Mouse (Mus musculus): ENCODE results near the gene Fam161a.

Fam161a gene

GRCm38 (mm10) chr11:23007481-23008180 is at the start of gene Fam161a:
Gene Fam161a, plus strand, starts transcription at chr11:23007531.
- peak; percentile 54 to 70 for DNase-seq (ENCODE audit: low spot score in 2 of 2)

DNA sequence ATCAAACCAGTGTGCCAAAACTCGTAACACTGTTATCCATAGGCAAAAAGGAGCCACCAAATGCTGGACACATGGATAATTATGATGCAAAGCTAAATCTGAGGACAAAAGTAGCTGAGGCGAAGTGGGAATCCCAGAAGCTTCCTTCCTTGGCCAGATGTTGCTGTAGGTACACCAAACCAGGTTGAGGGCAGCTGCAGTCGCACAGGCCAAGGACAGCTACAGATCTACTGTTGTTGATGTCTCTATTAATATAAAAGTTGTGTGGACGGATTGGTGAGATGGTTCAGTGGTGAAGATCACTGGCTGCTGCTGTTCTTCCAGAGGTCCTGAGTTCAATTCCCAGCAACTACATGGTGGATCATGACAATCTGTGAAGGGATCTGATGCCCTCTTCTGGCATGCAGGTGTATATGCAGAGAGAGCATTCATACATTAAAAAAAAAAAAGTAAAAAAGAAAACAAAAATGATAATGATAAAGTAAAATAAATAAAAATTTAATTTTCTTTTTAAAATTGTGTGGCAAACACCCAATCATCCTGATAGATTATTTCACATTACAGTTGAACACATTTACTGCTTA is 49.4 kb upstream of the Fam161a start:
- no peak for DNase-seq (ENCODE audit: low spot score in 2 of 2)

DNA sequence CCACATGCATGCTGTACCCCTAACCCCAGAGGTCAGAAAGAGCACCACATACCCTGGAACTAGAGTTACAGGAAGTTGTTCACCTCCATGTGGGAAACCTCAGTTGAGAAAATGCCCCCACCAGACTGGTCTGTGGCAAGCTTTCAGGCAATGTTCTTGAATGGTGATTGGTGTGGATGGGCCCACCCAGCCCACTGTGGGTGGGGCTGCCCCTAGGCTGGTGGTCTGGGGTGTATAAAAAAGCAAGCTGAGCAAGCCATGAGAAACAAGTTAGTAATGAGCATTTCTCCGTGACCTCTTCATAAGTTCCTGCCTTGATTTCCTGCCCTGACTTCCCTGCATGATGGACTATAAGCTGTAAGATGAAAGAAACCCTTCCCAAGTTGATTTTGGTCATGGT is 45.2 kb upstream of the Fam161a start:
- DNase-seq (ENCODE audit: low spot score in 2 of 2), result no peak

DNA sequence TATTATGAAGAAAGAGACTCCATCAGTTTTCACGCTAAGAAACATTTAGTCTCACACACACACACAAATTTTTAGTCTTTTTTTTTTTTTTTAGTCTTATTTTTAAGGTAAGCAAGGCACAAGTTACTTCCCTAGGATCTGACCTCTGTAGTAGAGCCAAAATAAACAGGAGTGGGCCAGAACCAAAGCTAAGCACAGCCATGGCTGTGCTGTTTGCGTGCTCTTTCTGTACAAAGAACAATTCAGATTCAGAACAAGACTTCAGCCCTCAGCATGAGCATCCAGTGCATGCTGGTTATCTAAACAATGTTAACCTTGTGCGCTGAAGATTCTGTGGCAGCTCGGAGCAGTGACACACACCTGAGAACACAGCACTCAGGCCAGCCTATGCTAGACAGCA is 42.9 kb upstream of the Fam161a start:
- DNase-seq (ENCODE audit: low spot score in 2 of 2), result no peak

DNA sequence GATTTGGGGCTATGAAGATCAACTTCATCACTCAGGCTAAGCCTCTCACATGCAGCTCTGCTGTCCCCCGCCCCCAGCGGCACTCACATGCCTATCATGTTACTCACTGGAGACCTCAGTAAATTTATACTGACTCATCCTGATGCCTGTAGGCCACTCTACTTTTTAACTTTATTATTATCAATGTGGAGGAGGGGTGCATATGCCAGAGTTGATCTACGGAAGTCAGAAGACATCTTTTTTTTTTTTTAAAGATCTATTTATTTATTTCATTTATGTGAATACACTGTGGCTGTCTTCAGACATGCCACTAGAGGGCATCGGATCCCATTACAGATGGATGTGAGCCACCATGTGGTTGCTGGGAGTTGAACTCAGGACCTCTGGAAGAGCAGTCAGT is 41.8 kb upstream of the Fam161a start:
- DNase-seq (ENCODE audit: low spot score in 2 of 2), result no peak

GRCm38 (mm10) chr11:22969486-22969885 is 37.8 kb upstream of the Fam161a start:
- no peak for DNase-seq (ENCODE audit: low spot score in 2 of 2)

DNA sequence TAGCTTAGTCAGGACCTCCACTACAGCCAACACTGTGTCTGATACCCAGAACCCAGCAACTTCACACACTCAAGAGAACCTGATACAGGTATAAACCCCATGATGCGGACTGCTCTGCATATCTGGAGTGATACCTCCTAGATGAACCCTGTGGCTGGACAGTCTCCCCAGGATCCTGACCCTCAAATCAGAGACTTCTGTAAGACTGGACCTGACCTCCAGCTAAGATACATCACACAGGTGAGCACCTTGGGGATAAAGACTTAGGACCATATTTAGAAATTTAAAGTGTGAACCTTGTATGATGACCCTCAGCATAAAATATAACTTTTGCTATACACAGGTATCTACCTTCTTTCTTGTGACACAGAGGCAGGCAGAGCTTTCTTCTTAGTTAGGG is 36.8 kb upstream of the Fam161a start:
- no peak for DNase-seq (ENCODE audit: low spot score in 2 of 2)

- peak; percentile 40 to 65 for DNase-seq (ENCODE audit: low spot score in 2 of 2)
These were observed 35.3 kb upstream of the Fam161a start, which contains the start of gene Zrsr1 for GRCm38 (mm10) chr11:22971835-22972709. Gene Zrsr1, plus strand, starts transcription at chr11:22972005.

GRCm38 (mm10) chr11:22972746-22973526 is 34.4 kb upstream of the Fam161a start:
- DNase-seq (ENCODE audit: low spot score in 2 of 2), result peak; percentile 72 to 77

- DNase-seq (ENCODE audit: low spot score in 2 of 2), result no peak
These were observed 33.7 kb upstream of the Fam161a start for GRCm38 (mm10) chr11:22973599-22973998.

GRCm38 (mm10) chr11:22978215-22978614 is 29.1 kb upstream of the Fam161a start:
- DNase-seq (ENCODE audit: low spot score in 2 of 2), result no peak

DNA sequence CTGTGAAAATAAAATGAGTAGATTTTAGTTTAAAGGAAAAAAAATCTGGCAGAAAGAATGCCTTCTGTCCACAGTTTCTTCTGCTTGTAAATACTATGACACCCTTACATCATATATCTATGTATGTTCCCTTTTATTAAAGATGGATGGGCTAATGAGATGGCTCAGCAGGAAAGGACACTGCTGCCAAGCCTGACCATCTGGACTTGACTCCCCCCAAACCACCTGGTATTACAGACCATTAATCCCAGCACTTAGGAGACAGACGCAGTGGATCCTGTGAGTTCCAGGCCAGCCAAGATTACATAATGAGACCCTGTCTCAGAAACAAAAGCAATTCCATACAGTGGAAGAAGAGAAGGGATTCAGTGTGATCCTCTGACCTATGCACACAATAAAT is 28.6 kb upstream of the Fam161a start:
- no peak for DNase-seq (ENCODE audit: low spot score in 2 of 2)

DNA sequence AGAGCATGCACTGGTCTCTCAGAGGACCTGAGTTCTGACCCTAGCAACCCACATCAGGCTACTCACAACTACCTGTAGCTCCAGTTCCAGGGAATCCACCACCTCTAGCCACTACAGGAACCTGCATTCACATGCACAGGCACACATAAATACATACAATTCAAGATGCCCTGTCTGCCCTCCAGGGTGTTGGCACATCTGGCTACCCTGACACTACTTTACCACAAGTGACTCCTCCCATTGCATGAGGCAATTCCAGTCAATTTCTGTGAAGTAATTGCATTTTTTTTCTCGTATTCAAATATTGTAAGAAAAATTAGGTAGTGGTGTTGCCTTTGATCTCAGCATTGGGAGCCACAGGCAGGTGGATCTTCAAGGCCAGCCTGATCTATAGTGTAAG is 28.1 kb upstream of the Fam161a start:
- DNase-seq (ENCODE audit: low spot score in 2 of 2), result no peak

GRCm38 (mm10) chr11:22981041-22981440 is 26.3 kb upstream of the Fam161a start:
- no peak for DNase-seq (ENCODE audit: low spot score in 2 of 2)

DNA sequence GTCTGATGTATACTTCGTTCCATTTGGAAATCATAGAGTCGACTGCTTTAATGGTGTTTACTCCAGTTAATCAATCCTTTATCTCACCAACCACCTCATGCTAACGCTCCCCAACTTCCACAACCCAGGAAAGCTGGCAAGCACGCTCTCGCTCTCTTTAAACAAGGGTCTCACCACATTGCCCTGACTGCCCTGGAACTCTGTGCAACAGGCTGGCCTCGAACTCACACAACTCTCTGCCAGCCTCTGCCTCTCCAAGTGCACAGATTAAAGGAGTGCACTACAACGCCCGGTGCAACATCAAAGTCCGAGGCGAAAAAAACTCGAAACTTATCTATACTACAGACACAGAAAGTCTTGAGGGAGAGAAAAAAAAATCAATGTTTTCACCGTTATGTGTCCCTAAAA is 25.8 kb upstream of the Fam161a start:
- DNase-seq (ENCODE audit: low spot score in 2 of 2), result no peak

DNA sequence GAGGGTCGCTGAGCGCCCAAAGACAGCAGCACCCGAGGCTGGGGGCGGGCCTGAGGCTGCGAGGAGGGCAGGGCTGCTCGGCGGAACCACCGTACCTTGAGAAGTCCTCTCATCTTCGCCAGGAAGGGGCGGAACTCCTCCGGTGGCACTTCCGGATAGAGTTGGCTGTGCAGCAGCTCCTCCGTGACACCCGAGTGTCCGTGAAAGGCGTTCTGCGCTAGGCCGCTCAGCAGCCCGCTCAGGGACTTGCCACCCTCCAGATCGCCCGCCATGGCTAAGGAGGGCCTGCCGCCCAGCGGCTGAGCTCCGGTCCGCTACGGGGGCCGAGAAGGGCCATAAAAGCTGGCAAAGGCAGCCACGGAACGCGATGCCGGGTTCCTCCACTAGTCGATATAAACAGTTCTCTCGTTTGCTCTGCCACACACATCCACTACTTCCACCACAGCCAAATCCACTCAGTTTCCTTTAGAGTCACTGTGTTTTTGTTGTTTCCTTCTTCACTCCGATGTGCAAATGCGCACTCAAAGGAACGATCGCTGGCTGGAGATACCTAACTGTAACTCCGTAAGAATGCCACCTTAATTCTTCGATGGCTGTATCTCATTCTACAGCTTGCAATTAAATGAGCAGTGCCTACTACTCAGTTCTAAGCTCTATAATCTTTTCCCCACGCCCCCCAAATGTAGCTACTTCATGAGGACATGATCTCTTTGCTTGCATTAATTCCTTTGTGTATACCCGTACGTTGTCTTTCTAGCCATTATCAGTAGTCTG is 25.2 kb upstream of the Fam161a start, which contains the start of the genes Gm28048 and Commd1:
Gene Gm28048 (minus strand): TSS at position 107 of the 774 bp plus-strand sequence.
Gene Commd1 (minus strand): TSS at position 399 of the 774 bp plus-strand sequence.
- peak; percentile 92 to 97 for DNase-seq (ENCODE audit: low spot score in 2 of 2)

GRCm38 (mm10) chr11:22982846-22983245 is 24.5 kb upstream of the Fam161a start:
- no peak for DNase-seq (ENCODE audit: low spot score in 2 of 2)

GRCm38 (mm10) chr11:22985510-22985909 is 21.8 kb upstream of the Fam161a start:
- no peak for DNase-seq (ENCODE audit: low spot score in 2 of 2)

DNA sequence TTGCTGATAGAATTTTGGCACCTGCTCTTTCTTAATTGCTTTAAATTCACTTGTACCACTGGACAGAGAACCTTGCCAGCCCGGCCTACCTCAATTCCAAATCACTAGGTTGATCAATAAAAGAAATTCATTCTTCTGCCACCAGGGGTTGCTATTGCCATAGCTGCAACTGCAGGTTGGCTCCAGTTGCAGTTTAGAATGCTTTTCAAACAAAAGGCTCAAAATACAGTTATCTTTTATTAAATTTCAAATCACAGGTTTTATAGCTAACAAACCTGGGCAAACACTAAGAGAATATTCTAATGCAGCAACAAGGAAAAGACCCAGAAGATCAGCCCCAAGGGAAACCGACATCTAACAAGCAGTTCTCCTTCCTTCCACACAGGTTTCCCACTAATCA is 20.0 kb upstream of the Fam161a start:
- DNase-seq (ENCODE audit: low spot score in 2 of 2), result no peak

- no peak for DNase-seq (ENCODE audit: low spot score in 2 of 2)
These were observed 17.5 kb upstream of the Fam161a start for GRCm38 (mm10) chr11:22989786-22990185.
